Mouse (Mus musculus) heart, postnatal 0 days (tissue): ENCODE results near the gene Prpf40b. TPM values are rescaled to one million over a fixed set of nuclear protein-coding genes. Genes with fewer than 3 reads are reported as not detected.

Source experiments
- ATAC-seq: fragments of 200-750 bp; cut with Nextera tagmentation; 2 replicates; pipeline ENCODE4 v1.8.0; 2017; ENCODE audit warnings: low read depth, moderate number of reproducible peaks, moderate library complexity; ENCODE audit not compliant: insufficient read depth
- DNase-seq: peaks from one replicate; pipeline ENCODE4 v3.0.0-alpha.2; 2016; ENCODE audit warnings: low spot score
- H3K27ac ChIP-seq: fragments of 300-500 bp; sonication (generic); 2 replicates; pipeline ENCODE4 v1.5.1; 2014; ENCODE audit warnings: low read depth, mild to moderate bottlenecking
- H3K27me3 ChIP-seq: fragments of 300-500 bp; sonication (generic); 2 replicates; pipeline ENCODE4 v1.6.1; 2014; ENCODE audit warnings: low read length, mixed read lengths; ENCODE audit not compliant: control insufficient read depth, insufficient read depth
- H3K36me3 ChIP-seq: fragments of 300-500 bp; sonication (generic); replicated peaks from 2 replicates; pipeline ENCODE4 v1.6.1; 2014; ENCODE audit warnings: low read length, mixed read lengths; ENCODE audit not compliant: control insufficient read depth, insufficient read depth
- H3K4me1 ChIP-seq: fragments of 300-500 bp; sonication (generic); 2 replicates; pipeline ENCODE4 v1.6.1; 2014; ENCODE audit warnings: antibody characterized with exemption; ENCODE audit not compliant: control insufficient read depth, insufficient read depth
- H3K4me2 ChIP-seq: fragments of 300-500 bp; sonication (generic); 2 replicates; pipeline ENCODE4 v1.6.1; 2014; ENCODE audit warnings: low read depth, mild to moderate bottlenecking, low read length, moderate library complexity
- H3K4me3 ChIP-seq: fragments of 300-500 bp; sonication (generic); 2 replicates; pipeline ENCODE4 v1.5.1; 2014; ENCODE audit warnings: low read depth, low read length
- H3K9ac ChIP-seq: fragments of 300-500 bp; sonication (generic); replicated peaks from 2 replicates; pipeline ENCODE4 v1.6.1; 2014; ENCODE audit warnings: low read depth, low read length, mixed read lengths
- H3K9me3 ChIP-seq: fragments of 300-500 bp; sonication (generic); replicated peaks from 2 replicates; pipeline ENCODE4 v1.6.1; 2016; ENCODE audit warnings: low read length; ENCODE audit not compliant: control insufficient read depth
- CTCF ChIP-seq: IDR thresholded peaks from 2 replicates; pipeline ENCODE4 v1.5.1; 2016; ENCODE audit warnings: antibody characterized with exemption, control low read depth, low read depth
- EP300 ChIP-seq: IDR thresholded peaks from 2 replicates; pipeline ENCODE4 v1.6.1; 2016; ENCODE audit warnings: antibody characterized with exemption, low read depth
- WGBS: fragments of 180-500 bp; shearing (Covaris S2); extraction: QIAGEN DNeasy Blood & Tissue Kit; methylation state at CpG from one replicate; pipeline ENCODE4 v1.1.7; 2014; 5-methylcytosine and 5-hydroxymethylcytosine counted together
- polyA plus RNA-seq: library from polyadenylated mRNA; unstranded; fragments of >200 nt; fragmentation: Nextera tagmentation; extraction: Ambion mirVana; gene quantifications from 2 replicates; pipeline ENCODE4 v1.2.1, GENCODE M21; 2015
- total RNA-seq: library from RNA; depleted of rRNA; stranded (reverse); fragments of >200 nt; gene quantifications from 2 replicates; pipeline ENCODE4 v1.2.3, GENCODE M21; 2014; ENCODE audit warnings: low replicate concordance

Gene Prpf40b
- total and polyA plus RNA-seq, 2 experiments from 2014 or later = 25.4 to 27.4 TPM

DNA sequence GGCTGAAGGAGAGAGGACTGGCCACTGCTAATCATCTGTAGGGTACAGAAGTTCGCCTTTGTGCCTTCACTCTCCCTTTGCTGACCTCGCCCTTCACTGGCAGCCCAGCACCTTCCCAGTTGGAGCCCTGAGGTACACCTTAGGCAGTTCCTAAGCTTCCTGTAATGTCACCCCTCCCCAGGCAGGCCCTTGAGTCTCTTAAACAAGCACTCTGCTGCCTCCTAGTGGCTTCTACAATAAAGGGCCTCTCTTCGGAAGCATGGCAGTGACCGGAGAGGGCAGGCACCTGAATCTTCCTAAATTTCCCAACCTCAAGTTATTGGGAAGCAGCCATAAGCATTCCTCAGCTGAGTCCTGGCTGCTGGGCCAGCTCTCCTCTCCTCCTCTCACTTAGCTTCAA is 29.2 kb upstream of the Prpf40b start:
- Histone ChIP-seq H3K4me1 (peaks cover 13% of the 10 kb centered on the region; the same call in 1 of the 2 replicates), H3K36me3 (no peaks in the 10 kb centered on the region), H3K4me2 (no peak overlapping the region), H3K9ac (no peak overlapping the region), H3K27ac (no peak overlapping the region), H3K9me3 (no peaks in the 10 kb centered on the region), H3K27me3 (no peaks in the 10 kb centered on the region), H3K4me3 (no peak overlapping the region)
- ATAC-seq (peak; percentile 78; the same call in 1 of the 2 replicates), DNase-seq (peak; percentile 91)
- 20% methylated on average over 4 of the region's 4 CpGs for WGBS
- TF ChIP-seq CTCF (peak; percentile 89), EP300 (no peak)

DNA sequence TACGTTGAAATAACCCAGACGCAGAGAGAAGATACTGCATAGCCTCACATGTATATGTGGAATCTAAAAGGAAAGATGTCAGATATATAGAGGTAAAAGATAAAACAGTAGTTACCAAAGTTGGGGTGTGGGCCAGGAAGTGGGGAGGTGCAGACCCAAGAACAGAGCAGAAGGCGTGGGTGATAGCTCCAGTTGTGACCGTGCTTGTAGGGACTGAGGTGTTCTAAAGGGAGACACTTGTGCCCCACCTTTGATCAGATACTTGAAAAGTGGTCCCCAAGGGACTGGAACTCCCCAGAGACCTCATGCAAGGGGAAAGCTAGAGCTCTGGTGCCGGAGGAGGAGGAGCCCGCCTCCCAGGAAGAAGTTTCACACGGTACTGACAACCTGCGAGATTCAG is 18.8 kb upstream of the Prpf40b start:
- WGBS = 76% methylated on average over 8 of the region's 8 CpGs
- Histone ChIP-seq H3K4me1 (no peaks in the 10 kb centered on the region), H3K9me3 (no peaks in the 10 kb centered on the region), H3K4me3 (no peak overlapping the region), H3K36me3 (no peaks in the 10 kb centered on the region), H3K9ac (no peak overlapping the region), H3K27ac (no peak overlapping the region), H3K4me2 (no peak overlapping the region), H3K27me3 (no peaks in the 10 kb centered on the region)
- no peak for DNase-seq
- no peak for ATAC-seq
- TF ChIP-seq CTCF (no peak), EP300 (no peak)

DNA sequence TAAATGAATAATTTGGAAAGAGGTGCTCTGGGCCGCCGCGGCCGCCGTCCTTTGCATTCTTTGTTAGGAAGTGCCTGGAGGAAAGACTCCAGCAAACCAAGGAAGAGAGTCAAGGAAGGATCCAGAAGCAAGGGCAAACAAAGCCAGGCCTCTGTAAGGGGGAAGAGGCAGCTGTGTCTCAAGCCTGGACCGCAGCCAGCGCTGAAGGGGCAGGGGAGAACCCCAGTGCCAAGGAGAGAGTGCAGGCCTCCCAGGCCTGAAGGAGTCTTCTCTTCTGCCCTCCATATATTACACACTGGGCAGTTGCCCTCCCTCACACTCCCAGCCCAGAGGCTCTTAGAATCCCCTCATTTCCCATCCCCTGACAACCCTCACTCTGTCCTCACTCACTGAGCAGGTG is 16.6 kb upstream of the Prpf40b start:
- Histone ChIP-seq H3K27me3 (no peaks in the 10 kb centered on the region), H3K27ac (no peak overlapping the region), H3K4me1 (no peaks in the 10 kb centered on the region), H3K4me2 (no peak overlapping the region), H3K9ac (no peak overlapping the region), H3K36me3 (no peaks in the 10 kb centered on the region), H3K4me3 (no peak overlapping the region), H3K9me3 (no peaks in the 10 kb centered on the region)
- ATAC-seq (no peak), DNase-seq (no peak)
- WGBS = 71% methylated on average over 6 of the region's 7 CpGs
- TF ChIP-seq CTCF (no peak), EP300 (no peak)

DNA sequence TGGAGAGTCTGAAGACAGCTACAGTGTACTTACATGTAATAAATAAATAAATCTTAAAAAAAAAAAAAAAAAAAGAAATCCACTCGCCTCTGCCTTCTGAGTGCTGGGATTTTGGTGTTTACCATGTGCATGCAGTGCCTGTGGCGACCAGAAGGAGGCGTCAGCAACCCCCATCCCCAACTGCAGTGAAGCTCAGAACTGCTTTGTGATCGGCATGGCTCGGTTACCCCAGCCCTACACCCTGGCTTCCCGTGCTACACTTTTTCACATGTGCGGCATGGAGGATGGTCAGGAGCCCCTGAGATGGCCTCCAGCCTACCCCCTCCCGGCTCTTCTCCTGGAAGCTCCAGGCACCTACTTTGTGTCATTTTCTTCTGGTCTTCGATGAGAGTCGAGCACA is 11.4 kb upstream of the Prpf40b start:
- no peaks in the 10 kb centered on the region for H3K36me3 ChIP-seq
- no peak overlapping the region for H3K9ac ChIP-seq
- TF ChIP-seq CTCF (peak; percentile 12; the same call in 1 of the 2 replicates), EP300 (no peak)
- H3K4me3 ChIP-seq = no peak overlapping the region
- ATAC-seq (no peak), DNase-seq (no peak)
- H3K27ac ChIP-seq = no peak overlapping the region
- H3K4me2 ChIP-seq = no peak overlapping the region
- no peaks in the 10 kb centered on the region for H3K27me3 ChIP-seq
- H3K4me1 ChIP-seq = no peaks in the 10 kb centered on the region
- WGBS = 66% methylated on average over 10 of the region's 10 CpGs
- H3K9me3 ChIP-seq = no peaks in the 10 kb centered on the region

DNA sequence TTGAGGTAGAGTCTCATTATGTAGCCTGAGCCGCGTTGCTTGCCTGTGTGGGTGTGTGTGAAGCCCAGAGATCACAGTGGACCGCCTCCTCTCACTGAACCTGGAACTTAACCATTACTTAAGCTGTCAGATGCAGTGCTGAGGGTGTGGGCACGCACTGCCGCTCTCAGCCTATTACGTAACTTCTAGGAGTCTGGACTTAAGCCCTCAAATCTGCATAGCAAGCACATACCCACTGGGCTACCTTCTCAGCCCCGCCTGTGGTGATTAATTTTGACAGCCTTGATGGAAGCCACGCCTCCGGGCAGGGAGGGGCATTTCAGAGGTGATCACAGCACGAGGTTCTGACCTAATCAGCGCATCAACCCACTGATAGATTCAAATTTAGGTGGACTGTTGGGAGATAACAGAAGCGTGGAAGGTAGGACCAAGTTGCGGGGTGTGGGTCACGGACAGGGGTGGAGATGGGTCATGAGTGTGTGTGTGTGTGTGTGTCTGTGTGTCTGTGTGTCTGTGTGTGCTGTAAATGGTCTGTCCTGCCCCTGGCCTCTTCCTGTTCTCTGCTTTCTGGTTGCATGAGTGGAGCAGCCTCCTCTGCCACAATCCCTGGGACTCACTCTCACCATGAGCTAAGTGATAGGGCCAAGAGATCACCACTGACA is 10.2 kb upstream of the Prpf40b start:
- H3K4me2 ChIP-seq = no peak overlapping the region
- H3K9me3 ChIP-seq = no peaks in the 10 kb centered on the region
- no peak overlapping the region for H3K27ac ChIP-seq
- H3K4me3 ChIP-seq = no peak overlapping the region
- no peak for DNase-seq
- no peak for TF ChIP-seq CTCF
- no peak for TF ChIP-seq EP300
- no peaks in the 10 kb centered on the region for H3K36me3 ChIP-seq
- H3K9ac ChIP-seq = no peak overlapping the region
- no peaks in the 10 kb centered on the region for H3K4me1 ChIP-seq
- WGBS = 34% methylated on average over 14 of the region's 14 CpGs
- no peaks in the 10 kb centered on the region for H3K27me3 ChIP-seq
- ATAC-seq = no peak

DNA sequence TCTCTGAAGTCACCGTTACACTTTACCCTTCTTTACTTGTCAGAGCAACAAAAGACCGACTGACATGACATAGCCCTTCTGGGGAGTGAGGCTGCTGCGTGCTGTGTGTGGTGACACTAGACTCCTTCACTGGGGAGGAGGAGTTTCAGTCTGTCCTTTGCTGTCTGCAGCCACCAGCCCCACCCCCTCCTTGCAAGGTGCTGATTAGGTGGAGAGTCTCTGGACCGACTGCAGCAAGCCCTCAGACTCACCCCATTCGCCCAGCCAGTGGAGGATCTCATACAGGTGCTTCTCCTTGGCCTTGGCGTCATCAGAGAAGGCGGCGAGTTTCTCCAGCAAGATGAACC is 9.7 kb upstream of the Prpf40b start:
- Histone ChIP-seq H3K9me3 (no peaks in the 10 kb centered on the region), H3K27ac (no peak overlapping the region), H3K9ac (no peak overlapping the region), H3K4me3 (no peak overlapping the region), H3K36me3 (no peaks in the 10 kb centered on the region), H3K4me1 (no peaks in the 10 kb centered on the region), H3K27me3 (no peaks in the 10 kb centered on the region), H3K4me2 (no peak overlapping the region)
- no peak for TF ChIP-seq CTCF
- no peak for TF ChIP-seq EP300
- 41% methylated on average over 8 of the region's 8 CpGs for WGBS
- no peak for ATAC-seq
- DNase-seq = no peak
